Mouse (Mus musculus) left cerebral cortex, adult 18-20 months (tissue): ENCODE data around the gene Nemp1. TPM values are rescaled to one million over a fixed set of nuclear protein-coding genes. Genes with fewer than 3 reads are reported as not detected.
"Not testable (repeated sequence)": the region's sequence is repeated elsewhere in the genome, so short reads cannot be mapped to it uniquely, and the experiment has no call there.

ENCODE experiments used
- DNase-seq, 2 experiments: peaks; one replicate each; pipeline ENCODE4 v3.0.0; 2021 to 2022; ENCODE audit warnings: low spot score in 2 of 2, mixed read lengths in 1 of 2
- total RNA-seq, 2 experiments: library from RNA; stranded (reverse); gene quantifications; 2 replicates each; pipeline ENCODE4 v1.2.3; 2021

Nemp1 gene
- total RNA-seq, 2 experiments from 2014 or later: 4.6 to 5.1 TPM

DNA sequence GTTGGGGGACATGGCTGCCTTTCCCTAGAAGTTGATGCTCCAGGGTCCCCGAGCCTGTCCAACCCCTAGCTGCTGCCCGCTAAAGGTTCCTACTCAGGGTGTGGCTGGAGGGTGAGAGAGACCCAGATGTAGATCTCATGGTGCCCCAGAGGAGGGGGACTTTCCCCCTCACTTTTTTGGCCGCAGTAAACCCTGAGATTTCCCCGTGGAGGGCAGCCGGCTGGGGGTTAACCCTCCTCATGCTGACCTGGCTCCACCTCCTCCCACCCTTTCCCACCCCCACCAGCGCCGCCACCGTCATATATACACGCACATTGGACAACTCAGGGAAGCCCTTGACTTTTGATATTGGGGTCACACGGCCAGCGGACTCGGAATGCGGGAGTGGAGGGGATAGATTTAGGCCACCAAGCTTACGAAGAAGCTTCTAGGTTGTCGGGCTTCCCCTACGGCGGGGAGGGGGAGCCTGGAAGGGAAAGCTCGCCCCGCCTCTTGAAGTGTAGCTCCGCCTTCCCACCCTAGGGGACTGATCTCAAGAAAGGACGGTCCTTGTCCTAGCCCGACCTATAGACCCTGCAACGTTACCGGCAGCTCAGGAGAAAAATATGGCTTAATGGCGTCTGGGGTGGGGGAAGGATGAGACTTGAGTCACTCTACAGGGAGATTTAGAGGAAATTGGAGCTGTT, 23.0 kb upstream of the Nemp1 start:
- DNase-seq: no peak

DNA sequence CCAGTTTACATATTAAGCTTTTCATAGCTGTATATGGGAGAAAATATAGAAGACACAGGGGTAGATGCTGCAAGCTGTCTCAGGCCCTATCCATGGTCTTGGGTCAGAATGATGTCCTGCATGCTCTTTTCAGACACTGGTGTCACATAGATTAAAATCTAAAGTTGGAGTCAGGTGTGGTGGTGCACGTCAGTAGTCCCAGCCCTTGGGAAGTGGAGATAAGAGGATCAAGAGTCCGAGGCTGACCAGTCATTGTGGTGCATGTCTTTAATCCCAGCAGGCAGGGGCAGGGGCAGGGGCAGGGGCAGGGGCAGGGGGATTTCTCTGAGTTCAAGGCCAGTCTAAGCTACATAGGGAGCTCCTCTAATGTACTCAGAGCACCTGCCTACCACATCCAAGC, 20.9 kb upstream of the Nemp1 start:
- no peak for DNase-seq

GRCm38 (mm10) chr10:127652906-127653638, 13.6 kb upstream of the Nemp1 start:
- DNase-seq: no peak

DNA sequence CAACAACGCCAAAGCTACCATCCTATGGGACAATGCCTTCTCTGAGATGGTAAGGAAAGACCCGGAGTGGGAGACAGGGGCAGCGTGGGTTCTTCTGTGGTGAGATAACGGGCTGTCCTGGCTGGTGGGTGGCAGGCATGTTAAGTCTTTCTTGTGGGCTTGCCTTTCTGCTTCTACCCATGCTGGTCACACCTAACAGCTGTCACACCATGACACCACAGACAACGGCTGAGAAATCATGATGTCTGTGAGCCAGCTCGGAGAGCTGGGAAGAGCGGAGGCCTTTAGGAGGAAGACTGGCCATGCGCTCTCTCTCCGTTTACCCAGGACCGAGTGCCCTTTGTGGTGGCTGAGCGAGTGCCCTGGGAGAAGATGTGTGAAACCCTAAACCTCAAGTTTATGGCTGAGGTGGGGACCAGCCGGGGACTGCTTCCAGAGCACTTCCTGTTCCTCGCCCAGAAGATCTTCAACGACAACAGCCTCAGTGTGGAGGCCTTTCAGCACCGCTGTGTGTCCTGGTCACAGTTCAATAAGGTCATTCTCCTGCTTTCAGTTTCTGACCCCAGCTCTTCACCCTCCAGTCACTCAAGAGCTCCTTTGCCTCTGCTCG, 11.6 kb upstream of the Nemp1 start:
- no peak for DNase-seq

- DNase-seq: not testable (repeated sequence)
Measured at GRCm38 (mm10) chr10:127657617-127658016, 9.1 kb upstream of the Nemp1 start.

- no peak for DNase-seq
Measured at GRCm38 (mm10) chr10:127658076-127658475, 8.6 kb upstream of the Nemp1 start.

GRCm38 (mm10) chr10:127659551-127659950, 7.2 kb upstream of the Nemp1 start:
- DNase-seq: no peak

GRCm38 (mm10) chr10:127661291-127661914, 5.3 kb upstream of the Nemp1 start:
- DNase-seq: no peak

GRCm38 (mm10) chr10:127661915-127662663, 4.6 kb upstream of the Nemp1 start:
- DNase-seq: peak; percentile 61 to 67

GRCm38 (mm10) chr10:127662666-127663253, 3.9 kb upstream of the Nemp1 start:
- peak in 1 of 2 experiments; percentile 39 for DNase-seq

- no peak for DNase-seq
Measured at GRCm38 (mm10) chr10:127663590-127663989, 3.1 kb upstream of the Nemp1 start.

DNA sequence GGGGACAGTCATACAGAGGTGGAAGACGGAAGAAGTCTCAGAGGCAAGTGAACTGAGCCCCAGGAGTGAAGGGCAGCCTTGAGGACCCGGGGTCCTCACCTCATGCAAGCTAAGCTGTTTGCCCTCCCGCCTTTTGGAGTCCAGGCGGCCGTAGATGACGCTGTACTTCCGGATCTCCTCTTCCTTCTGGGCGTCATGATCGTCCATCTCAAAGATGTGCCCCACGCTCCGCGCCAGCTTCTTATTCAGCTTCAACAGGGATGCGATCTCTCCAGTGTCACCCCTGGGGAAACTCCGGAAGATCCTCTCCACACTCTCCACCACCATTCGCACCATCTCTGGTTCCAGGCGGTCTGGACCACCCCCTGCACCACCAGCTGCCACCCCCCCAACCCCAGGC, 2.5 kb upstream of the Nemp1 start:
- no peak for DNase-seq

- no peak for DNase-seq
Measured at GRCm38 (mm10) chr10:127664891-127665290, 1.8 kb upstream of the Nemp1 start.

- DNase-seq: no peak
Measured at GRCm38 (mm10) chr10:127665366-127666181, 1.1 kb upstream of the Nemp1 start.

GRCm38 (mm10) chr10:127667269-127668092, 780 bp downstream of the Nemp1 start:
- peak; percentile 64 to 75 for DNase-seq

DNA sequence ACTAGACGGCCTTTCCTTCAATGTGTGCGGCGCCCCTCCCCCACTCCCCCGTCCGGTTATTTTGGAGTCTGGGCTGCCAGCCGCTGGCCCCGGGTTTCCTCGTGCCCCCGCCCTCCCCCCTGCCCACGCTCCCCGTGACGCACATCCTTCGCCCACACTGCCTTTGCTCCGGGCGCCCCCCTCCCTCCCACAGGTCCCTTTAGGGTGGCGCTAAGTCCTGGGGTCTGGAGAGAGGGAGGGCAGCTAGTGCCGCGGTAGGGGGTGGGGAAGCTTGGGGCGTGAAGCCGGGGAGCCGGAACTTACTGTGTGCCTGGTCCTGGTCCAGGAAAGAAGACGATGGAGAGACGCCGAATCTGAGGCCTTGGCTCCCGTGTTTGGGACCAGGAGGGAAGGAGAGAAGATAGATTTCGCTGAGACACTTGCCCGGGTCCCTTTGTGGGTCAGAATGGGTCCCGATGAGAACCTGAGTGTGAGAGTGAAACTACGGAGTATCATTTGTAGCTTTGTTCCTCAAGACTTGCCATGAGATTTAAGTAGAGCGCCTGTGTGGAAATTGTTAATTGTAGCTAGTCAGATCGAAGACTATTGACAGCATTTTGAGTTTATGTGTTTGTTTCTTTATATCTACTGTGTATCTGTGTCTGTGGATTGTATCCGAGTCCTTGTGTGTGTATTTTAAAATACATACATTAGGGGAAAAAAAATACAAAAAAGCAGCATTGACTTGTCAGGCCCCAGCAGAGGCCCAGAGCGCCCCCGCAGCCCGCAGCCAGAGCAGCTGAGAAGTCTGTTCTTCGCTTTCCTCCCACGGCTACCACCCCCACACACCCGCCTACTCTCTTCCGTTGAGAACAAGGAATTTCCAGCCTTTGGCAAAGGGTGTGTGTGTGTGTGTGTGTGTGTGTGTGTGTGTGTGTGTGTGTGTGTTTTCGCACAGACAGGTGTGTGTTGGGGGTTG, 1.7 kb downstream of the Nemp1 start, which contains the start of gene Nab2:
Gene Nab2 (minus strand): TSS at position 476 of the 958 bp plus-strand sequence.
- DNase-seq: peak; percentile 84 to 87

- peak; percentile 39 to 69 for DNase-seq
Measured at GRCm38 (mm10) chr10:127669170-127669569, 2.5 kb downstream of the Nemp1 start.

GRCm38 (mm10) chr10:127670185-127670584, 3.5 kb downstream of the Nemp1 start:
- DNase-seq: no peak
